Mouse (Mus musculus) ES-Bruce4 (cell line): ENCODE results near the gene Foxp1. TPM values are rescaled to one million over a fixed set of nuclear protein-coding genes. Genes with fewer than 3 reads are reported as not detected.
A peak's percentile ranks its signal among the peaks of the same experiment; 100 is the strongest.

ENCODE experiments used
- H3K27ac ChIP-seq: 2 replicates; pipeline ENCODE4 v1.5.1; 2012; ENCODE audit warnings: low read length, inconsistent platforms; ENCODE audit not compliant: insufficient read depth
- H3K27me3 ChIP-seq: 2 replicates; pipeline ENCODE4 v1.6.1; 2012; ENCODE audit warnings: mild to moderate bottlenecking, low read length, inconsistent platforms; ENCODE audit not compliant: control insufficient read depth, poor library complexity, insufficient read depth, severe bottlenecking
- H3K36me3 ChIP-seq: 2 replicates; pipeline ENCODE4 v1.6.1; 2012; ENCODE audit warnings: inconsistent platforms, mild to moderate bottlenecking, low read length, moderate library complexity; ENCODE audit not compliant: control insufficient read depth, poor library complexity, insufficient read depth, severe bottlenecking
- H3K4me1 ChIP-seq: one replicate; pipeline ENCODE4 v1.8.1; 2011; ENCODE audit warnings: low read length; ENCODE audit not compliant: control insufficient read depth, insufficient read depth
- H3K4me3 ChIP-seq: 2 replicates; pipeline ENCODE4 v1.5.1; 2011; ENCODE audit warnings: low read depth, mild to moderate bottlenecking, low read length
- H3K9ac ChIP-seq: 2 replicates; pipeline ENCODE4 v1.6.1; 2012; ENCODE audit warnings: low read depth, mild to moderate bottlenecking, inconsistent platforms; ENCODE audit not compliant: poor library complexity, severe bottlenecking
- H3K9me3 ChIP-seq: replicated peaks from 2 replicates; pipeline ENCODE4 v1.6.1; 2012; ENCODE audit warnings: mild to moderate bottlenecking, low read length, inconsistent platforms; ENCODE audit not compliant: control insufficient read depth, poor library complexity, insufficient read depth, severe bottlenecking
- CTCF ChIP-seq: IDR thresholded peaks from one replicate; pipeline ENCODE4 v1.8.1; 2011; ENCODE audit warnings: low read depth, low read length
- EP300 ChIP-seq: IDR thresholded peaks from 2 replicates; pipeline ENCODE4 v1.6.1; 2011; ENCODE audit warnings: low read depth, low read length; ENCODE audit not compliant: insufficient read depth
- POLR2A ChIP-seq: IDR thresholded peaks from one replicate; pipeline ENCODE4 v1.8.1; 2011; ENCODE audit warnings: low read length; ENCODE audit not compliant: insufficient read depth
- polyA plus RNA-seq: library from polyadenylated mRNA; stranded (reverse); fragments of >200 nt; gene quantifications from 2 replicates; pipeline ENCODE4 v1.2.4, GENCODE M21; 2011; ENCODE audit warnings: low read depth; ENCODE audit not compliant: missing spikeins, insufficient read depth, insufficient read length

The Foxp1 gene
- polyA plus RNA-seq, 1 experiment = 33.5 TPM

DNA sequence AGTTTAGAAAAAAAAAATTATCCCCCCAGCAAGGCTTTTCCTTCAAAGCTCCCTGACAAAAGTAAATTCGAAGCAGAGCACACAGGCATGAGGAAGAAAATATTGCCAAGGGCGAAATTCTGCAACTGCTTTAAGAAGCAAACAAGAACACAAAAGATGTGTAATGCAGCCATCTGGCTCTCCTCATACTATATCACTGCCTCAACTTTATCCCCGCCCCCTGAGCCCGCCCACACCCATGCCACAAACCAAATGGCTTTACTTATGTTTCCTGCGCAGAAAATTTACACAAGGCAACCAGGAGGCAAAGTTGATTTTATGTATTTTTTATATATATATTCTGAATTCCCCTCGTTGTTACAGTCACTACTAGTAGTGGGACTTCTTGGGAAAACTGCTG is 252.6 kb downstream of the Foxp1 start:
- Histone ChIP-seq H3K9ac (no peak overlapping the region), H3K27ac (no peak overlapping the region), H3K4me3 (no peak overlapping the region), H3K27me3 (no peaks in the 10 kb centered on the region), H3K9me3 (peaks cover 2% of the 10 kb centered on the region; the same call in 1 of the 2 replicates), H3K4me1 (no peaks in the 10 kb centered on the region), H3K36me3 (no peaks in the 10 kb centered on the region)
- TF ChIP-seq EP300 (no peak), CTCF (no peak), POLR2A (no peak)

DNA sequence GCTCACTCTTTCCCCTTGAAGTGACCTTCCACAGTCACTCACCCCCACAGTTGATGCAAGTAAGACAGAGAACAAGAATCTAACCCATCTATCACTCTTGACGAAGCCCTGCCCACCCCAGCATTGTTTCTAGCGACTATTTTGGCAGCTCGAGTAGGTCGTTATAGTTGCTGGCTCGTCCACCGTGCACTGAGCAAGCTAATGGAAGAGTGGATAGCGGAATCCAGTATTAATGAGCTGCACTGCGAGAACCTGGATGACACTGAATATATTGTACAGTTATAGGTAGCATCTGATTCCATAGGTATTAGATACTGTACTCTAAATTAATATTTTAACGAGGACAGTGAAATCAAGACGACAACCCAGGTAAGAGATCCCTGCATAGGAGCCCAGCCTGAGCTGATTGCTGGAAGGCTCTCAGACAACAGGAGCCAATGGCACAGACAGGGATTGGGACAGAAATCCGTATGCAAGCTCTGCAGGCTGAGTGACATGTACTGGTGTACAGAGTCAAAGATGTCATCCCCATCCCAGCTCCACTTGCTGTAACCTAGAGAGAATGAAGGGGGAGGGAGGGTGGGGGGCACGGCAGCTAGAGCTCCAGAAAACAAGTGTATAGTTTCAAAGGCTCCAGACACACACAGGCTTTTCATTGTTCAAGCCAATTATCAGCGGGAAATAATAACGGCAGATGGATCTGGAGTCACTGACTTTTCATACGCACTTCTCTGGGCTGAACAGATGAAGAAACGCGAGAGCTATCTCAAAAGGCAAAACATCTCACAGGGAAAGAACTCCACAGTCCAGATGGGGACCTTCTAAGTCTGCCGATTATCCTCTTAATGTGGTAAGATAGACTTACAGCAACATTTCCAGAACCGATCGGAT is 254.1 kb downstream of the Foxp1 start:
- no peaks in the 10 kb centered on the region for H3K4me1 ChIP-seq
- no peaks in the 10 kb centered on the region for H3K36me3 ChIP-seq
- H3K27me3 ChIP-seq = no peaks in the 10 kb centered on the region
- no peak overlapping the region for H3K9ac ChIP-seq
- no peak overlapping the region for H3K4me3 ChIP-seq
- H3K9me3 ChIP-seq = peaks cover 2% of the 10 kb centered on the region; the same call in 1 of the 2 replicates
- no peak overlapping the region for H3K27ac ChIP-seq
- TF ChIP-seq POLR2A (no peak), EP300 (no peak), CTCF (no peak)

GRCm38 (mm10) chr6:99265945-99266656 is 256.4 kb downstream of the Foxp1 start:
- Histone ChIP-seq H3K4me1 (no peaks in the 10 kb centered on the region), H3K9me3 (peaks cover 2% of the 10 kb centered on the region; the same call in 1 of the 2 replicates), H3K27ac (peak overlapping the region; percentile 21; the same call in 1 of the 2 replicates), H3K27me3 (no peaks in the 10 kb centered on the region), H3K36me3 (no peaks in the 10 kb centered on the region), H3K4me3 (no peak overlapping the region), H3K9ac (no peak overlapping the region)
- TF ChIP-seq EP300 (no peak), CTCF (no peak), POLR2A (no peak)

DNA sequence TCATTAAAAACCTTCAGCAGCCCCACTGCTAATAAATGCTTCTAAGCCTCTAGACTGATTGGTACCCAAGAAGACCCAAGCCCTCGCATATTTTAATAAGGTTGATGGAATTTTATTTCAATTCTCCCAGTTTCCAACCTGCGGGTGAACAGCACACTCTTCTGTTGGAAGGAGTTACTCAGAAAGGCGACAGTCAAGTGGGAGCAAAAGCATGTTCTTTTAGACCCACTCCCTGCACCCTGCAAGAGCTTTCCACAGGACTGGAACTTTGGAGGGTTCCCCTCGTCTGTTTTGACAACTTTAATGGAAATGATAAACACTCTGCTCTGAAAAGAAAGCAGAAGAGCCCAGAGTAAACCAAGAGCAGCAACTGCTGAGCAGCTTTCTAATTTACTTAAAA is 257.3 kb downstream of the Foxp1 start:
- H3K9ac ChIP-seq = no peak overlapping the region
- no peak overlapping the region for H3K27ac ChIP-seq
- H3K27me3 ChIP-seq = no peaks in the 10 kb centered on the region
- no peak for TF ChIP-seq POLR2A
- TF ChIP-seq CTCF = no peak
- H3K4me3 ChIP-seq = no peak overlapping the region
- H3K4me1 ChIP-seq = no peaks in the 10 kb centered on the region
- peaks cover 2% of the 10 kb centered on the region; the same call in 1 of the 2 replicates for H3K9me3 ChIP-seq
- H3K36me3 ChIP-seq = no peaks in the 10 kb centered on the region

- Histone ChIP-seq H3K4me3 (no peak overlapping the region), H3K9ac (no peak overlapping the region; the same call in 1 of the 2 replicates), H3K9me3 (peaks cover 2% of the 10 kb centered on the region; the same call in 1 of the 2 replicates), H3K27ac (no peak overlapping the region), H3K36me3 (no peaks in the 10 kb centered on the region), H3K4me1 (no peaks in the 10 kb centered on the region), H3K27me3 (no peaks in the 10 kb centered on the region)
- TF ChIP-seq CTCF (no peak), POLR2A (no peak)
Measured at GRCm38 (mm10) chr6:99264192-99265093, 258.1 kb downstream of the Foxp1 start.
